Mouse (Mus musculus): ENCODE measurements around the gene Foxa3. TPM values are rescaled to one million over a fixed set of nuclear protein-coding genes. Genes with fewer than 3 reads are reported as not detected.

The Foxa3 gene
- total and polyA plus RNA-seq, 3 experiments: 0.06 TPM; not detected in 2

DNA sequence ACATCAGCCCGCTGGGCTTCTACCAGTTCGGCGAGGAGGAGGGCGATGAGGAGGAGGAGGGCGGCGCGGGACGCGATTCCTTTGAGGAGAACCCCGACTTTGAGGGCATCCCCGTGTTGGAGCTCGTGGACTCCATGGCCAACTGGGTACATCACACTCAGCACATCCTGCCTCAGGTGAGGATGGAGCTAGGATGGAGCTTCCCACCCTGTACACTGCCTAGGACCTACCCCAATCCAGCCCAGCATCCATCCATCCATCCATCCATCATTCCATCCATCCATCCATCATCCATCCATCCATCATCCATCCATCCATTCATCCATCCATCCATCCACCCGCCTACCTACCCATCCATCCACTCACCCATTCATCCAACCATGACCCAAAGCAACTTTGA is 42.6 kb upstream of the Foxa3 start:
- Histone ChIP-seq H3K79me2 (replicated peaks; ENCODE audit: control insufficient read depth, insufficient read depth, low read length) (no peaks in the 10 kb centered on the region), H3K27me3 (ENCODE audit: control insufficient read depth, insufficient read depth, low read length) (peaks cover 10% of the 10 kb centered on the region), H3K4me3 (no peak overlapping the region), H3K27ac (no peak overlapping the region), H3K9ac (ENCODE audit: low read depth, low read length) (no peak overlapping the region), H3K4me1 (ENCODE audit: control insufficient read depth, insufficient read depth, low read length) (no peaks in the 10 kb centered on the region), H3K36me3 (ENCODE audit: control insufficient read depth, insufficient read depth, low read length) (no peaks in the 10 kb centered on the region)
- TF ChIP-seq EP300 (IDR thresholded peaks at IDR 0.05; ENCODE audit: insufficient read depth, low read depth, low read length) (no peak), CTCF (IDR thresholded peaks at IDR 0.05) (no peak), POLR2A (IDR thresholded peaks at IDR 0.05; ENCODE audit: insufficient read depth, low read depth, low read length) (no peak)
- 45% methylated on average over 13 of the region's 13 CpGs for WGBS
- intact Hi-C loops (cut with DNase I): no loop called here
- DNase-seq: no peak

DNA sequence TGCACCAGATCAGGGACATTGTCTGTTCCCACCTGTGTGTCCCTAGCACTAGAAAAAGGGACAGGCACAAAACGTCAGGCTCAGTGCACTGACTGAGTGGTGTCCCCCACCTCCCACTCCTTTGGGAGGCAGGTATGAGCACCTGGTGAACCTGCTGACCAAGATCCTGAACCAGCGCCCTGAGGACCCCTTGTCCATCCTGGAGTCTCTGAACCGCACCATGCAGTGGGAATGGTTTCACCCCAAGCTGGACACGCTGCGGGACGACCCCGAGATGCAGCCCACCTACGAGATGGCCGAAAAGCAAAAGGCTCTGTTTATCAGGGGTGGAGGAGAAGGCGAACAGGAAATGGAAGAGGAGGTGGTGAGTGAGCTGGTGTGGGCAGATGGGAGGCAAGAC is 34.1 kb upstream of the Foxa3 start:
- 77% methylated on average over 10 of the region's 10 CpGs for WGBS
- Histone ChIP-seq H3K27ac (no peak overlapping the region), H3K79me2 (replicated peaks; ENCODE audit: control insufficient read depth, insufficient read depth, low read length) (no peaks in the 10 kb centered on the region), H3K27me3 (ENCODE audit: control insufficient read depth, insufficient read depth, low read length) (no peaks in the 10 kb centered on the region), H3K9ac (ENCODE audit: low read depth, low read length) (no peak overlapping the region), H3K4me3 (no peak overlapping the region), H3K4me1 (ENCODE audit: control insufficient read depth, insufficient read depth, low read length) (no peaks in the 10 kb centered on the region), H3K36me3 (ENCODE audit: control insufficient read depth, insufficient read depth, low read length) (no peaks in the 10 kb centered on the region)
- intact Hi-C loops (cut with DNase I): no loop called here
- TF ChIP-seq EP300 (IDR thresholded peaks at IDR 0.05; ENCODE audit: insufficient read depth, low read depth, low read length) (no peak), POLR2A (IDR thresholded peaks at IDR 0.05; ENCODE audit: insufficient read depth, low read depth, low read length) (no peak), CTCF (IDR thresholded peaks at IDR 0.05) (no peak)
- no peak for DNase-seq

GRCm38 (mm10) chr7:19055108-19055507 is 31.8 kb upstream of the Foxa3 start:
- intact Hi-C loops (cut with DNase I): no loop called here

DNA sequence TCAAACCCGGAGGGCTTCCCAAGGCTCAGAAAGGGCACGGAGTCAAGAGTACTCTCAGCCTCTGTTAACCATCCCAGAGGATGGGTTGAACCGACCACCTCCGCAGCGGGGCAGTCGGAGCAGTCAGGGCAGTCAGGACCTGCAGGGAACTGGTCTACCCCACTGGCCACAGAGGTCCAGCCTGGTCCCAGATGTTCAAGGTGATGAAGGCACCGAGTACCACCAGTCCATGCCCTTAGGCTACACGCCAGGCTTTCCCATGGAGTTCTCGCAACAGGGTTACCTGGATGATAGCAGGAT is 31.4 kb upstream of the Foxa3 start:
- no peaks in the 10 kb centered on the region for H3K4me1 ChIP-seq (ENCODE audit: control insufficient read depth, insufficient read depth, low read length)
- H3K9ac ChIP-seq (ENCODE audit: low read depth, low read length): no peak overlapping the region
- TF ChIP-seq CTCF (IDR thresholded peaks at IDR 0.05): no peak
- TF ChIP-seq POLR2A (IDR thresholded peaks at IDR 0.05; ENCODE audit: insufficient read depth, low read depth, low read length): no peak
- TF ChIP-seq EP300 (IDR thresholded peaks at IDR 0.05; ENCODE audit: insufficient read depth, low read depth, low read length): no peak
- DNase-seq: no peak
- 74% methylated on average over 9 of the region's 9 CpGs for WGBS
- H3K27ac ChIP-seq: no peak overlapping the region
- H3K4me3 ChIP-seq: no peak overlapping the region
- no peaks in the 10 kb centered on the region for H3K36me3 ChIP-seq (ENCODE audit: control insufficient read depth, insufficient read depth, low read length)
- intact Hi-C loops (cut with DNase I): no loop called here
- no peaks in the 10 kb centered on the region for H3K27me3 ChIP-seq (ENCODE audit: control insufficient read depth, insufficient read depth, low read length)
- no peaks in the 10 kb centered on the region for H3K79me2 ChIP-seq (replicated peaks; ENCODE audit: control insufficient read depth, insufficient read depth, low read length)

More at GRCm38 (mm10) chr7:19055108-19055507, 31.8 kb upstream of the Foxa3 start:
- TF ChIP-seq EP300 (IDR thresholded peaks at IDR 0.05; ENCODE audit: insufficient read depth, low read depth, low read length) (no peak), POLR2A (IDR thresholded peaks at IDR 0.05; ENCODE audit: insufficient read depth, low read depth, low read length) (no peak), CTCF (IDR thresholded peaks at IDR 0.05) (no peak)
- Histone ChIP-seq H3K27ac (no peak overlapping the region), H3K4me3 (no peak overlapping the region), H3K27me3 (ENCODE audit: control insufficient read depth, insufficient read depth, low read length) (no peaks in the 10 kb centered on the region), H3K79me2 (replicated peaks; ENCODE audit: control insufficient read depth, insufficient read depth, low read length) (no peaks in the 10 kb centered on the region), H3K4me1 (ENCODE audit: control insufficient read depth, insufficient read depth, low read length) (no peaks in the 10 kb centered on the region), H3K9ac (ENCODE audit: low read depth, low read length) (no peak overlapping the region), H3K36me3 (ENCODE audit: control insufficient read depth, insufficient read depth, low read length) (no peaks in the 10 kb centered on the region)
- 91% methylated on average over 8 of the region's 8 CpGs for WGBS
- no peak for DNase-seq

DNA sequence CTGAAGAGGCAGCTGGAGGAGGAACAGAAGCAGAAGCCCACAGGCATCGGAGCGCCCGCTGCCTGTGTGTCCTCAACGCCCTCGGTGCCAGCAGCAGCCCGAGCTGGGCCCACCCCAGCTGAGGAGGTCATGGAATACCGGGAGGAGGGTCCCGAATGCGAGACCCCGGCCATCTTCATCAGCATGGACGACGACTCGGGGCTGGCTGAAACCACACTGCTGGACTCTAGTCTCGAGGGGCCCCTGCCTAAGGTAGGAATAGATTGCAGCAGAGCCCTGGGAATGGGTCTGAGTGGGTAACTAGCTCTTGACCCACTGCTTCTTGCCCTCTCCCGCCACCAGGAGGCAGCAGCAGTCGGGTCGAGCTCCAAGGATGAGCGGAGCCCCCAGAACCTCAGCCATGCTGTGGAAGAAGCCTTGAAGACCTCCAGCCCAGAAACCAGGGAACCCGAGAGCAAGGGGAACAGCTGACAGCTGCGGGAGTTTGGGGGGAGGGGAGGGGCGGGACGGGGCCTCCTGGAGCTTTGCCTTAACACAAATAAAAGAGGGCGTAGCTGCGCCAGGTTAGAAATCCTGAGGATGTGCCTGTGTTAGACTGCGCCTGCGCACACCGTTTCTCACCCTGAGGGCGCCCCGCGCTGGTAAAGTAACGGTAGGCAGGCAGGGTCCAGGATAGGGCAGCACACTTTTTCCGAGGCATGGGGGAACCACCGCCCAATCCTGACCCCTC is 30.9 kb upstream of the Foxa3 start, which contains the start of gene Rsph6a:
Rsph6a (plus strand) TSS at position 644 of the 730 bp plus-strand sequence.
- intact Hi-C loops (cut with DNase I): no loop called here
- 49% methylated on average over 33 of the region's 33 CpGs for WGBS
- Histone ChIP-seq H3K9ac (ENCODE audit: low read depth, low read length) (no peak within 1 kb of the TSS), H3K36me3 (ENCODE audit: control insufficient read depth, insufficient read depth, low read length) (no peaks in the 10 kb centered on the region), H3K79me2 (replicated peaks; ENCODE audit: control insufficient read depth, insufficient read depth, low read length) (no peaks in the 10 kb centered on the region), H3K27me3 (ENCODE audit: control insufficient read depth, insufficient read depth, low read length) (no peaks in the 10 kb centered on the region), H3K4me3 (no peak within 1 kb of the TSS), H3K27ac (no peak within 1 kb of the TSS), H3K4me1 (ENCODE audit: control insufficient read depth, insufficient read depth, low read length) (no peaks in the 10 kb centered on the region)
- DNase-seq: no peak
- TF ChIP-seq POLR2A (IDR thresholded peaks at IDR 0.05; ENCODE audit: insufficient read depth, low read depth, low read length): no peak
- peak; percentile 57 for TF ChIP-seq CTCF (IDR thresholded peaks at IDR 0.05)

GRCm38 (mm10) chr7:19053136-19053532 is 29.8 kb upstream of the Foxa3 start:
- 88% methylated on average over 7 of the region's 7 CpGs for WGBS
- H3K27ac ChIP-seq: no peak overlapping the region
- no peak overlapping the region for H3K4me3 ChIP-seq
- no peaks in the 10 kb centered on the region for H3K79me2 ChIP-seq (replicated peaks; ENCODE audit: control insufficient read depth, insufficient read depth, low read length)
- TF ChIP-seq EP300 (IDR thresholded peaks at IDR 0.05; ENCODE audit: insufficient read depth, low read depth, low read length) (no peak), POLR2A (IDR thresholded peaks at IDR 0.05; ENCODE audit: insufficient read depth, low read depth, low read length) (no peak), CTCF (IDR thresholded peaks at IDR 0.05) (no peak)
- no peaks in the 10 kb centered on the region for H3K27me3 ChIP-seq (ENCODE audit: control insufficient read depth, insufficient read depth, low read length)
- DNase-seq: no peak
- no peaks in the 10 kb centered on the region for H3K36me3 ChIP-seq (ENCODE audit: control insufficient read depth, insufficient read depth, low read length)
- H3K4me1 ChIP-seq (ENCODE audit: control insufficient read depth, insufficient read depth, low read length): no peaks in the 10 kb centered on the region
- no peak overlapping the region for H3K9ac ChIP-seq (ENCODE audit: low read depth, low read length)
- intact Hi-C loops (cut with DNase I): no loop called here
